Mouse (Mus musculus): ENCODE data around the gene Vdr.
A peak's percentile ranks its signal among the peaks of the same experiment; 100 is the strongest.
"Not testable (repeated sequence)": the region's sequence is repeated elsewhere in the genome, so short reads cannot be mapped to it uniquely, and the experiment has no call there.

Vdr gene

GRCm38 (mm10) chr15:97880441-97880840, 30.0 kb downstream of the Vdr start:
- DNase-seq (ENCODE audit: low spot score in 2 of 2) = no peak

- no peak for DNase-seq (ENCODE audit: low spot score in 2 of 2)
Observed at GRCm38 (mm10) chr15:97878696-97879328, 31.6 kb downstream of the Vdr start.

DNA sequence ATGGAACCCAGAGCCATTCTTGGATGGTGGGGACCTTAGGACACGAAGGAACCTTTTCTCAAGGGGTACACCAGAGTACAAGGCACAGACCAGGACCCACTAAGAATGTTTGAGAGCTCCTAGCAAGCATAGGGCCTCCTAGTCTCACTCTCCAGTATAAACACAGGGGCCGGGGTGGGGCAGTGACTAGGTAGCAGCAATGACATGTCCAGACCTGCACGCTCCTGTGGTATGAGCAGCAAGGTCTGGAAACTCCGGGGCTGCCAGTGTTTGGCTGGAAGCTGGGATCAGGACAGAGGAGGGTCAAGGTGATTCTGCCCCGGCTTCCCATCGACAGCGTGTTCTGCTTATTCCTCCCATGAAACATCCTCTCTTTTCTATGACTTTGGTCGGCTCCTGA, 34.6 kb downstream of the Vdr start:
- DNase-seq (ENCODE audit: low spot score in 2 of 2) = peak; percentile 21 to 39

DNA sequence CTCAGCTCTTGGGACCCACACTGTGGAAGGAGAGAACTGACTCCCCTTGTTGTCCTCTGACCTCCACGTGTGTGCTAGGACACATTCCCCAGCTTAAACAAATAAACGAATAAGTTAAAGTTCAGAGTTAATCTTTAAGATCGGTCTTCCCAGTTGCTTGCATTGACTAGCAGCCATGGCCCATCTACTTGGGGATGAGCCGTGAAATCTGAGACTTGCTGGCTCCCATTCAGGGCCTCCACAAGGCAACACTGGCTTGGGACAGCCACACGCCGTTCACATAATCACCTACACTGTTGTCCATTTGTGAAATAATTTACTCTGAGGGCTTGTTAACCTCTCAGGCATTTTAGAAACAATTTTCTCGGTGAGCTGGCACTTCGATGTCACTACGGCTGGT, 36.7 kb downstream of the Vdr start:
- no peak for DNase-seq (ENCODE audit: low spot score in 2 of 2)

DNA sequence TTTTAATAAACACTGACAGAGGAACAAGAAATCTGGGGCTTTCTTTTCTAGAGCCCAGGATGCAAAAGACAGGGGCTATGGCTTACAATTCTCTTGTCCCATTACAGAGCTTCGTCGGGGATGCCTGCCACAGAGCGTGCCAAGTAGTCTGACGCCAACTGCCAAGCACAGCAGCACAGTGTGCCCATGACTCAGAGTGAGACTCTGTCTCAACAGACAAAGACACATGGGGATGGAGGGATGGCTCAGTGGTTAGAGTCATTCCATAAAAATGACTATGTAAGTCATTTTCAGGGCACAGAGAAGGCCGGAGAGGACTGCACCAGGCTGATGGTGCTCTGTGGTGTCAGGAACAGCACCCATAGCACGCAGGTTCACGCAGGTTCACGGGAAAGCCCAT, 38.3 kb downstream of the Vdr start:
- DNase-seq (ENCODE audit: low spot score in 2 of 2) = no peak

DNA sequence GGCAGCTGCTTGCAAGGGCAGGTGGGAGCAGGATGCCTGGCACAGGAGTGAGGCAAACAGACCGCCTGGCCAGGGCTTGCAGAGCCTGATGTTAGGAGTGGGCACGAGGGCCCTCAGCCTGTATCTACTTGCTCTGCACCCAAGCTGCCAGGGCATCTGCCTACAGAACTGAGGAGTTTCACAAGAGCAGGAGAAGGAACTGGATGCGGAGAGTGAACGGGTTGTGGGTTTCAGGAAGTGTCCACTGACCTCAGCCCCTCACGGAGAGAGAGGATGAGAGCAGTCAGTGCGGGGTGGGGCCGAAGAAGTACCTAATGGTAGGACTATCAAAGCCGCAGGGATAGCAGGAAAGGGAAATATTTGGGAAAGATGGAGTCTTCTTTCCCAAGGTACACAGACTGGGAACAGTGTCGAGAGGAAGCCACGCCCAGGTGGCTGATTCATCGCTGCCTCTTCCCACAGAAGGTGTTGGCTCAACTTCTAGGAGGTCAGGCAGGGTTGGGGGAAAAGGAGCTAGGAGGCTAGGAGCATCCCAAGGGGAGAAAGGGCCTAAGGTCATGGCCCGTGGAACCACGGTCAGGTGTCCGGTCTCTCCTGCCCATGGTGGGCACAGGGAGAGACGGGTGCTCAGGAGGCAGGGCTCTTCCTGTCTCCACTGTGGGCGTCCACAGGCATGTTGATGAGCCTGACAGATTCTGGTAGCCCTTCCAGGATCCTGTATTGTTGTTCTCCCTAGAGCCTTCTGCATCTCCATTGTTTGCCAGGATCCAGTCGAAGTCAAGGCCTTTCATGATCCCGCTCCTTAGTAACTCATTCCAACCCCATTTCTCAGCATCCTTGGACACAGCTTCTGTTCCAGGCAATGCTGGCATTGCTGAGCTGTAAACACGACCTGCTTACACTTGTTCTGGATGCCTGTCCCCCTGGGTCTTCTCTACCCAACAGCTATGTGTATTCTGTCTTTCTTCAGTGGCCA, 39.1 kb downstream of the Vdr start:
- no peak for DNase-seq (ENCODE audit: low spot score in 2 of 2)

DNA sequence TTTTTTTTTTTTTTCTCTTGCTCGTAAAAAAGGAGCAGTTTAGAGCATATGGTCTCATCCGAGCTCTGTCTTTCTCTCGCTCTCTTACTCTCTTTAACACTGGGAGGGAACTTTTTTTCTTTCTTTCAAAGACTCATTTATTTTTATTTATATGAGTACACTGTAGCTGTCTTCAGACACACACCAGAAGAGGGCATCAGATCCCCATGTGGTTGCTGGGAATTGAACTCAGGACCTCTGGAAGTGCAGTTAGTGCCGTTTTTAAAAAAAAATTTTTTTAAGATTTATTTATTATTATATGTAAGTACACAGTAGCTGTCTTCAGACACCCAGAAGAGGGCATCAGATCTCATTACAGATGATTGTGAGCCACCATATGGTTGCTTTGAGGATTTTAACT, 40.3 kb downstream of the Vdr start:
- DNase-seq (ENCODE audit: low spot score in 2 of 2) = not testable (repeated sequence)

GRCm38 (mm10) chr15:97868985-97869384, 41.4 kb downstream of the Vdr start:
- DNase-seq (ENCODE audit: low spot score in 2 of 2) = no peak

- DNase-seq (ENCODE audit: low spot score in 2 of 2) = no peak
Observed at GRCm38 (mm10) chr15:97865988-97866387, 44.4 kb downstream of the Vdr start.

DNA sequence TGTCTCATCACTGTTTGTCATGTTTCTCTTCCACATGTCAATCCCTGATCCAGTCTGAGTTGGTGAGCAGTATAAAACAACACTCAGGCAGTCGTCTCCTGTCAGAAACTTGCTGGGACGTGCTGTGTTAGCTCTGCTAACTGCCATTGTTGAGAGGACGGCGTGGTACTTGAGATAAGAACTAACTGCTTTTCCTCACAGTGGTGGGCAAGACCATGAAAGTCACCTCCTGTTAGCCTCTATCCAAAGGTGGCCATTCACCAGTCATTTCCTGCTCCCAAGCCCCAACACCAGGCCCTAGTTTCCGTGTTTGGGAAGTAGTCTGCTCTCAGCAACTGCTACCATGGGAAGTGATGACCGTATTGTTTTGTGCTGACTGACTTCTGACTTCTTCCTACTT, 45.3 kb downstream of the Vdr start:
- no peak for DNase-seq (ENCODE audit: low spot score in 2 of 2)

GRCm38 (mm10) chr15:97864361-97865045, 45.9 kb downstream of the Vdr start:
- no peak for DNase-seq (ENCODE audit: low spot score in 2 of 2)

DNA sequence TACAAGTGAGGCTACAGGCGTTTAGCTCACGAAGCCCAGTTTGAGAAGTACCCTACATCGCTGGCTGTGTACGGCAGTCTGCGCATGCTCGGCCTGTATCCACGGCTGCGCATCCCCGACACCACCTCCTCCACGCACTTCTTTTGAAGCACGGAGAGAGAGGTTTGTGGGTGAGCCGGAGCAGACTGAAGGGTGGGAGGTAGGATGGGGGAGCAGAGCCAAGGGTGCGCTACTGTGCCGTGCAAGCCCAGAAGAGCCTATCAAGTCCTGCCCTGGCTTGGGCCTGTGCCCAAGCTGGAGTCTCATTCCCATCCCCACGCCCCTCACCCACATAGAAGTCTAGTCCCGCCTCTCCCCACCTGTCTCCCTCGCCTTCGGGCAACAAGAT, 46.9 kb downstream of the Vdr start:
- no peak for DNase-seq (ENCODE audit: low spot score in 2 of 2)

DNA sequence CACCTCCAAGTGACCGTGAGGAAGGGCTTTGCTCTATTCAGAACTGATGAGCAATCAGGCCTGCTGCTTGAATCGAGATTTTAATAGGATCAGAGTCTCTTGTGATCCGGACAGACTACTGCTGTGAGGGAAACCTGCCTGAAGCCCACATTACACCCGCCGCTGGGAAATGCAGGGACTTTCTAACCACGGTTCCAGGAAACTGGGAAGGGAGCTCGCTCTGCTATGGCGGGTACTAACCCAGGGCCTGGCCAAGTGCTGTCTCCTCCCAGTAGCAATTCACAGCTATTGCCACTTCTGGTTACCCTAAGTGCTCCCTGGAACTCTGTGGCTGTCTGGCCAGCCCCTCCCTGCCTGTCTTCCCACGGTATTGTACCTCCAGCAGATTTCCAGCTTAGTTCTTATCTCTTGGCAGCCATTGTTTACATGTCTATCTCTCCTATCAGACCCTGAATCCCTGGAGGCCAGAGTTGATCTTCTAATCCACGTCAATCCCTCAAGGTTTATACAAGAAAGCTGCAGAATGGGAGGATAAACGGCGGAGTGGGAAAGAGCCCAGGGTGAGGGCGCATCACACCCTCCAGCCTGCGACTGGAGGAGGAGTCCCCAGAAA, 47.4 kb downstream of the Vdr start:
- DNase-seq (ENCODE audit: low spot score in 2 of 2) = no peak

GRCm38 (mm10) chr15:97860353-97860752, 50.1 kb downstream of the Vdr start:
- no peak for DNase-seq (ENCODE audit: low spot score in 2 of 2)

DNA sequence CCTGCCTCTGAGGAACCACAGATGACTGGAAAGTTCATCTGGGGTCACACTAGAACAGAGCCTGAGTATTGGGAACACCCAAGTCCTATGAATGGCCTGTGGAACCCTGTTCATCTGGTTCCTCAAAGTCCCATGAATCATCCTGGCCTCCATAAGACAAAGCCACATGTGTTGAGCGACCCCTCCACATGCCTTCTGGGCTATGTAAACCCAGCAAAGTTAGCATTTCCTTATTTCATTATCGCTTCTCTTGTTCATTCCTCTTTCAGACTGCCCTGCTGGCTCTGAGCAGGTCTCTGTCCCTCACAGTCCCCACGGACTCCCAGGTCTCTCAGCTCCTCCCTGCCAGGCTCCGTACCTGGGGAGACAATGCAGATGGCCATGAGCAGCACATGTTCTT, 52.0 kb downstream of the Vdr start:
- no peak for DNase-seq (ENCODE audit: low spot score in 2 of 2)

GRCm38 (mm10) chr15:97854551-97854950, 55.9 kb downstream of the Vdr start:
- DNase-seq (ENCODE audit: low spot score in 2 of 2) = no peak

DNA sequence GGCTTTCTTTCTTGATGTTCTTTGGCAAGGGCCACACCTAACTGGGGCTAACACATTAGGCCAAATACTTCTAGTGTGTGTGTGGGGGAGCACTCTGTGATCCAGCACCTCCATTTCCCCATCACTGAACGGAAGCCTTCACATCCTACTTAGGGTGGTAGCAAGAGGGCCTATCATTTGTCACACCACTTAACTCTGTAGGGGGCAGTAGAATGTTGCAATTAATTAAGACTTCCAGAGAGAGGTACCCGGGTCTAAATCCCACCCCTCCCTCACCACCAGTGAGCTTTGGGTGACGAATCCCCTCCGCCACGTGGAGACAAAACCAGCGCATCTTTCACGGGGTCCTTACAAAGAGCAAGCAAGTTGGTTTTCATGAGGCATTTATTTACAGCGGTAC, 56.4 kb downstream of the Vdr start:
- DNase-seq (ENCODE audit: low spot score in 2 of 2) = no peak

- no peak for DNase-seq (ENCODE audit: low spot score in 2 of 2)
Observed at GRCm38 (mm10) chr15:97852291-97852690, 58.1 kb downstream of the Vdr start.

- no peak for DNase-seq (ENCODE audit: low spot score in 2 of 2)
Observed at GRCm38 (mm10) chr15:97851011-97851410, 59.4 kb downstream of the Vdr start.

DNA sequence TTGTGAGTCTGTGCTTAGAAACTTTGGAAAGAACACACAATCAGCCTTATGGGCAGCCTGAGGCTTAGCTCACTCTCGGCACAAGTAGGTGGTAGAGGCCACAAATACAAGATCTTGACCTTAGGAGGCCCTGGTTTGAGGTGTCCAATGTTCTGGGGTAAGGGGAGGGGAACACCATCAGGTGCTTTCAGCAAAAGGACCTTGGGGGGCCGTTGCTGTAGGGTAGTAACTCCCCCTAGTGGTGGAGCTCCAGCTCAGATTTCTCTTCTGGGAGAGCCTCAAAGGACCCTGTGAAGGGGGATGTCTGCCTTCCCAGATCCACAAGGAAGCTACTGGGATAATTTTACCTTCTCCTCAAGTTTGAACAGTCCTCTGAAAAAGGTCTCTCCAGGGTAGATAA, 60.0 kb downstream of the Vdr start:
- no peak for DNase-seq (ENCODE audit: low spot score in 2 of 2)

- peak; percentile 59 to 80 for DNase-seq (ENCODE audit: low spot score in 2 of 2)
Observed at GRCm38 (mm10) chr15:97849116-97849911, 61.1 kb downstream of the Vdr start.

Measured in urinary bladder, adult 18-20 months (tissue).